Mouse (Mus musculus) cerebellum, postnatal 25 days (tissue): Measurements from ENCODE around the gene Scgb1b3.

Experiments
- DNase-seq, 2 experiments: peaks; one replicate each; pipeline ENCODE4 v3.0.0; 2021; ENCODE audit warnings: mixed read lengths in 2 of 2

The Scgb1b3 gene

GRCm38 (mm10) chr7:31375292-31375691 is at the start of gene Scgb1b3:
Scgb1b3 (plus strand) TSS chr7:31375592.
- DNase-seq = no peak

GRCm38 (mm10) chr7:31362022-31362560 is 13.3 kb upstream of the Scgb1b3 start, which contains the start of gene Scgb2b3:
Scgb2b3 (minus strand) TSS chr7:31362072.
- no peak for DNase-seq
